Mouse (Mus musculus): ENCODE results near the gene Igflr1.
A peak's percentile ranks its signal among the peaks of the same experiment; 100 is the strongest.

The Igflr1 gene

GRCm38 (mm10) chr7:30588676-30589434 is 23.6 kb downstream of the Igflr1 start, which contains the start of gene Kmt2b:
Gene Kmt2b (minus strand): TSS chr7:30588726.
- peak; percentile 89 to 90 for DNase-seq (ENCODE audit: low spot score in 2 of 2)

- peak; percentile 71 to 72 for DNase-seq (ENCODE audit: low spot score in 2 of 2)
These were observed 24.4 kb downstream of the Igflr1 start for GRCm38 (mm10) chr7:30589435-30590301.

GRCm38 (mm10) chr7:30590927-30591604 is 25.8 kb downstream of the Igflr1 start:
- DNase-seq (ENCODE audit: low spot score in 2 of 2): no peak

GRCm38 (mm10) chr7:30591605-30591951 is 26.4 kb downstream of the Igflr1 start:
- no peak for DNase-seq (ENCODE audit: low spot score in 2 of 2)

- no peak for DNase-seq (ENCODE audit: low spot score in 2 of 2)
These were observed 27.7 kb downstream of the Igflr1 start for GRCm38 (mm10) chr7:30592772-30593423.

GRCm38 (mm10) chr7:30593579-30594509 is 28.6 kb downstream of the Igflr1 start:
- no peak for DNase-seq (ENCODE audit: low spot score in 2 of 2)

- DNase-seq (ENCODE audit: low spot score in 2 of 2): no peak
These were observed 29.3 kb downstream of the Igflr1 start for GRCm38 (mm10) chr7:30594510-30595024.

- no peak for DNase-seq (ENCODE audit: low spot score in 2 of 2)
These were observed 30.9 kb downstream of the Igflr1 start for GRCm38 (mm10) chr7:30596093-30596492.

GRCm38 (mm10) chr7:30596811-30597210 is 31.6 kb downstream of the Igflr1 start:
- no peak for DNase-seq (ENCODE audit: low spot score in 2 of 2)

GRCm38 (mm10) chr7:30598786-30599185 is 33.6 kb downstream of the Igflr1 start, which contains the start of gene Zbtb32:
Gene Zbtb32 (minus strand): TSS chr7:30598909.
- DNase-seq (ENCODE audit: low spot score in 2 of 2): no peak

- DNase-seq (ENCODE audit: low spot score in 2 of 2): peak; percentile 74 to 82
These were observed 34.7 kb downstream of the Igflr1 start for GRCm38 (mm10) chr7:30599933-30600353.

GRCm38 (mm10) chr7:30600651-30601050 is 35.4 kb downstream of the Igflr1 start:
- DNase-seq (ENCODE audit: low spot score in 2 of 2): no peak

- no peak for DNase-seq (ENCODE audit: low spot score in 2 of 2)
These were observed 37.4 kb downstream of the Igflr1 start for GRCm38 (mm10) chr7:30602583-30602982.

GRCm38 (mm10) chr7:30604424-30604823 is 39.2 kb downstream of the Igflr1 start:
- DNase-seq (ENCODE audit: low spot score in 2 of 2): no peak

- DNase-seq (ENCODE audit: low spot score in 2 of 2): no peak
These were observed 39.7 kb downstream of the Igflr1 start for GRCm38 (mm10) chr7:30604944-30605343.

- peak in 1 of 2 experiments; percentile 21 for DNase-seq (ENCODE audit: low spot score in 2 of 2)
These were observed 42.6 kb downstream of the Igflr1 start for GRCm38 (mm10) chr7:30607706-30608309.

GRCm38 (mm10) chr7:30608476-30608875 is 43.2 kb downstream of the Igflr1 start:
- DNase-seq (ENCODE audit: low spot score in 2 of 2): no peak

GRCm38 (mm10) chr7:30610043-30610442 is 44.8 kb downstream of the Igflr1 start:
- DNase-seq (ENCODE audit: low spot score in 2 of 2): no peak

GRCm38 (mm10) chr7:30612654-30613402 is 47.6 kb downstream of the Igflr1 start, which contains the start of gene Upk1a:
Gene Upk1a (minus strand): TSS chr7:30612847.
- DNase-seq (ENCODE audit: low spot score in 2 of 2): no peak
